Mouse (Mus musculus): ENCODE data around the gene Rasgrf1.

DNA sequence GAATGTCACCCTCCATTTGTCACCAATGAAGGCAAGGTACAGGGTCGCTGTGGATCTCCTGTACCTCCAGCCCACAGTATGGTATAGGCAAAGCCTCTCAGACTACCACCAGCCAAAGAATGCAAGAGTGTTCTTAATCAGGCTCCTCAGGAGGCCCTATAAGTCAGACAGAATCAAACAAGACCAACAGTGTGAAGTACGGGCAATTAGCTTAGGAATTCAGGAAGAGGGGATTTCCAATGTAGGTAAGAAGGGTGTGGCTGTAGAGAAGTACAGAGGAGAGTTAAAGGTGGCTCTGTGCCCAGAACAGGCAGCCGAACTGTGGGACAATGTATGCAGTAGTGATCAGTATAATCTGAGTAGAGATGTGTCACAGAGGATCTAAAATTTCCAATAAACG is 126.6 kb downstream of the Rasgrf1 start:
- TF ChIP-seq MAFK (IDR thresholded peaks at IDR 0.05; ENCODE audit: insufficient read depth, low read depth, low read length) (no peak), ZC3H11A (IDR thresholded peaks at IDR 0.05; ENCODE audit: borderline replicate concordance, low read depth, low read length) (no peak), ZNF384 (IDR thresholded peaks at IDR 0.05; ENCODE audit: low read depth, low read length) (no peak), HCFC1 (IDR thresholded peaks at IDR 0.05; ENCODE audit: borderline replicate concordance, insufficient read depth, low read length) (no peak), CHD2 (IDR thresholded peaks at IDR 0.05; ENCODE audit: low read depth, low read length) (no peak)
